Comparison of ENCODE assay signal across 13 mouse cellular contexts in the genomic region with DNA sequence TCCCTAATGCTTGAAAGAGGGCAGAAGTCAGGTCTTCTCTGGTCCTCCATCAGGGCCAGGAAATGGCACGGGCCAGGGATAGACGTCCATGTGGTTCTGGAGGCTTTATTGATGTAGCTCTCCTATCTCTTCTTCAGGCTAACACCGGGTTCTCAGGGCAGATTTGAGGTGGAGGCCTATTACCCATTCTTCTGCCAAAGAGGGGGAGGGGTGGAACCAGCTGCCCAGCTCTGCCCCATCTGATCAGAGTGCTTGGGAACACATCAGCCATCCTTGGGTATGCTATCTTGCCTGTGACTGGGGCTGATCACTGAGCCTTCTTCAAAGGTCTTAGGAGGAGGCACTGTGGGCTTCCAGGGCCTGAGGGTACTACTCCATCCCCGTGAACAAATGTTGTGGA.
"Had no signal": no experiment of that assay in that cellular context is flagged by ENCODE, and none has a peak within 500 bp of the region (broad histone marks: within the 10 kb centered on the region; RNA-seq: fewer than 3 reads in every experiment).

No protein-coding gene starts in this region.

- DNase-seq: cerebellum, adult 9-11 months; cerebellum, postnatal 25 days; cerebellum, postnatal 36 days; embryo, embryonic 11 days; forebrain, postnatal 0 days; gastrocnemius, adult 2 months; gastrocnemius, postnatal 10 days; gastrocnemius, postnatal 14 days; gastrocnemius, postnatal 25 days; gastrocnemius, postnatal 36 days; heart, adult 11 months; heart, adult 18-20 months; heart, adult 2 months had no signal
